Mouse (Mus musculus) MEL-GATA-1-ER (cell line): ENCODE data around the gene Pnpla6.
A peak's percentile ranks its signal among the peaks of the same experiment; 100 is the strongest.

Experiments
- DNase-seq: peaks from one replicate; pipeline ENCODE4 v3.0.0-alpha.2; 2012; ENCODE audit warnings: low read depth; ENCODE audit errors: extremely low read depth

The Pnpla6 gene

GRCm38 (mm10) chr8:3502217-3502616 is 13.0 kb upstream of the Pnpla6 start:
- DNase-seq, result no peak

GRCm38 (mm10) chr8:3507979-3508754 is 7.0 kb upstream of the Pnpla6 start:
- no peak for DNase-seq

GRCm38 (mm10) chr8:3514681-3515247 is 420 bp upstream of the Pnpla6 start:
- no peak for DNase-seq

GRCm38 (mm10) chr8:3515771-3516417 is 710 bp downstream of the Pnpla6 start:
- DNase-seq, result peak; percentile 39

GRCm38 (mm10) chr8:3516450-3517116 is 1.4 kb downstream of the Pnpla6 start:
- DNase-seq, result peak; percentile 83

GRCm38 (mm10) chr8:3517117-3517495 is 1.9 kb downstream of the Pnpla6 start:
- no peak for DNase-seq

- DNase-seq, result no peak
Observed at GRCm38 (mm10) chr8:3522007-3522697, 7.0 kb downstream of the Pnpla6 start.

- DNase-seq, result no peak
Observed at GRCm38 (mm10) chr8:3530816-3531215, 15.6 kb downstream of the Pnpla6 start.

GRCm38 (mm10) chr8:3531936-3532335 is 16.8 kb downstream of the Pnpla6 start:
- no peak for DNase-seq

GRCm38 (mm10) chr8:3536053-3536841 is 21.1 kb downstream of the Pnpla6 start:
- DNase-seq, result peak; percentile 54

- DNase-seq, result no peak
Observed at GRCm38 (mm10) chr8:3536940-3537339, 21.8 kb downstream of the Pnpla6 start.

- no peak for DNase-seq
Observed at GRCm38 (mm10) chr8:3537666-3538065, 22.5 kb downstream of the Pnpla6 start.

- DNase-seq, result no peak
Observed at GRCm38 (mm10) chr8:3539146-3539545, 24.0 kb downstream of the Pnpla6 start.

GRCm38 (mm10) chr8:3540076-3540475 is 24.9 kb downstream of the Pnpla6 start:
- DNase-seq, result no peak

GRCm38 (mm10) chr8:3546511-3546910 is 31.3 kb downstream of the Pnpla6 start:
- DNase-seq, result no peak

- DNase-seq, result no peak
Observed at GRCm38 (mm10) chr8:3552240-3552639, 37.1 kb downstream of the Pnpla6 start.

- DNase-seq, result no peak
Observed at GRCm38 (mm10) chr8:3556114-3556513, 40.9 kb downstream of the Pnpla6 start.

GRCm38 (mm10) chr8:3567641-3568371 is 52.6 kb downstream of the Pnpla6 start, which contains the start of gene C330021F23Rik:
TSS of gene C330021F23Rik (plus strand) at chr8:3567990.
- no peak for DNase-seq

GRCm38 (mm10) chr8:3568378-3568777 is 53.2 kb downstream of the Pnpla6 start:
- no peak for DNase-seq

GRCm38 (mm10) chr8:3569784-3570183 is 54.6 kb downstream of the Pnpla6 start:
- DNase-seq, result no peak
